Mouse (Mus musculus) liver, adult (tissue): ENCODE measurements around the gene Vmn2r67.

Experiments
- GATA4 ChIP-seq: IDR thresholded peaks from 2 replicates; pipeline ENCODE4 v1.6.1; 2014; ENCODE audit warnings: mild to moderate bottlenecking, low read length; ENCODE audit not compliant: insufficient replicate concordance

Gene Vmn2r67

GRCm38 (mm10) chr7:85155898-85156297 lies at the start of gene Vmn2r67:
Gene Vmn2r67 (minus strand): TSS chr7:85155998.
- TF ChIP-seq GATA4 = no peak
